Mouse (Mus musculus): ENCODE data around the gene Pld4. TPM values are rescaled to one million over a fixed set of nuclear protein-coding genes. Genes with fewer than 3 reads are reported as not detected.

Gene Pld4
- polyA plus RNA-seq, 1 experiment from 2014 or later, result 6.4 TPM

DNA sequence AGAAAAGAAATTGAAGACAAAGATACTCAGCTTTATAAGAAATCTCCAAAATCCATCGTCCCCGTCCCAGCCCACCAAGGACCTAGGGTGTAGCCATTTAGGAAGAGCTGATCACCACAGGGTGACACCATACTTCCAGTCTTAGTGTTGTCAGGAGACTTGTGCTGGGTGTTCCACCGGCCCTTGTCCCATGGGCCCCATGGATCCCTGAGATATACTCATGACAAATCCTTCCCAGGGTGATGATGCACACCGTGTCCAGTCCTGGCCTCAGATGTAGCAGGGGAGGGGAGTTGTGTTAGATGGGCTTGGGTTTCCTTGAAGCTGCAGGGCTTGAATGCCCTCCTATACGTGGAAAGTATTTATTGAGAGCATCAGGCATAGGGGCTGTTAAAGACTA is 2.6 kb upstream of the Pld4 start:
- H3K27me3 ChIP-seq, result no peaks in the 10 kb centered on the region
- H3K36me3 ChIP-seq, result no peaks in the 10 kb centered on the region
- no peak overlapping the region for H3K9ac ChIP-seq (replicated peaks)
- 0 out of 2 replicates have a peak, but pooled peaks cover 3% of the 10 kb centered on the region for H3K9me3 ChIP-seq
- 88% methylated on average over 5 of the region's 5 CpGs for WGBS
- H3K4me1 ChIP-seq (replicated peaks), result no peaks in the 10 kb centered on the region
- H3K27ac ChIP-seq, result no peak overlapping the region
- ATAC-seq, result no peak
- no peak overlapping the region for H3K4me3 ChIP-seq (replicated peaks)
- H3K4me2 ChIP-seq (replicated peaks), result no peak overlapping the region

DNA sequence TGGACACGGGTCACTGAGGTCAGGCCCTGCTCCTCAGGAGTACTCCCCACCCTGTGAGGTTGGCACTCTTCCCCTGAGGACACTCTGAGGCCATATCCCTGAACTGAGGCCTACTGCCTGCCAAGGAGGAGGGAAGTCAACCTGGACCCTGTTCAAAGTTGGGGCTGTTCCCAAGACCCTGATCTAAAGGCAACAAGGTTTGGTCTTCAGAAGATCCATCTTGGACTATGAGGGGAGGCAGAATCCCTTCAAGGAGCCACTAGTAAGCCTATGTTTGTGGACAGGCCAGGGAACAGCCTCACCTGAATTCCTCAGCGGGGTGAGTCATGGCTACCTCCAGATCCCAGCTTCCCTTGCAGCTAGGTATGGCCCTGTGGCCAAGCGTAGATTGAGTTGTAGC is 984 bp upstream of the Pld4 start:
- Histone ChIP-seq H3K36me3 (no peaks in the 10 kb centered on the region), H3K4me3 (replicated peaks) (no peak overlapping the region), H3K4me2 (replicated peaks) (no peak overlapping the region), H3K4me1 (replicated peaks) (no peaks in the 10 kb centered on the region), H3K9ac (replicated peaks) (no peak overlapping the region), H3K9me3 (0 out of 2 replicates have a peak, but pooled peaks cover 3% of the 10 kb centered on the region), H3K27ac (no peak overlapping the region), H3K27me3 (no peaks in the 10 kb centered on the region)
- 78% methylated on average over 3 of the region's 3 CpGs for WGBS
- ATAC-seq, result no peak

DNA sequence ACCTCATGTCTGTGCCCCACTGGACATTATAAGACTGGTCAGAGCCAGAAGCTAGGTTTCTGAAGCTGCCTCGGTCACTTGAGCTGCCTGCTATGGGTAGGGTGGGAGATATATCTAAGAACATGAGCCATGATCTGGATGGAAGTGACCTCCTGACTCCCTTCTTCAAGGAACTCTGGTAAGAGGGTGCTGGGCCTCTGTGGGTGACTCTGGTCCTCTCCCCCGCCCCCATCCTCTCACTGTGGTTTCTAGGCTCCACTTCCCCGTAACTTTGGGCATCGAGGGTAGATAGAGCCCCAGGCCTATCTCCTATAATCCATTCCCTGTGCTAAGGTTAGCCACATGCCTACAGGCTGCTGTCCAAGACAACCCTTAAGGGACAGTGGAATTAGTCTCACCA is 956 bp downstream of the Pld4 start:
- 92% methylated on average over 4 of the region's 4 CpGs for WGBS
- H3K27ac ChIP-seq, result no peak overlapping the region
- no peak overlapping the region for H3K4me2 ChIP-seq (replicated peaks)
- H3K4me1 ChIP-seq (replicated peaks), result no peaks in the 10 kb centered on the region
- no peak overlapping the region for H3K9ac ChIP-seq (replicated peaks)
- no peak overlapping the region for H3K4me3 ChIP-seq (replicated peaks)
- H3K27me3 ChIP-seq, result no peaks in the 10 kb centered on the region
- H3K36me3 ChIP-seq, result no peaks in the 10 kb centered on the region
- H3K9me3 ChIP-seq, result 0 out of 2 replicates have a peak, but pooled peaks cover 3% of the 10 kb centered on the region
- no peak for ATAC-seq

DNA sequence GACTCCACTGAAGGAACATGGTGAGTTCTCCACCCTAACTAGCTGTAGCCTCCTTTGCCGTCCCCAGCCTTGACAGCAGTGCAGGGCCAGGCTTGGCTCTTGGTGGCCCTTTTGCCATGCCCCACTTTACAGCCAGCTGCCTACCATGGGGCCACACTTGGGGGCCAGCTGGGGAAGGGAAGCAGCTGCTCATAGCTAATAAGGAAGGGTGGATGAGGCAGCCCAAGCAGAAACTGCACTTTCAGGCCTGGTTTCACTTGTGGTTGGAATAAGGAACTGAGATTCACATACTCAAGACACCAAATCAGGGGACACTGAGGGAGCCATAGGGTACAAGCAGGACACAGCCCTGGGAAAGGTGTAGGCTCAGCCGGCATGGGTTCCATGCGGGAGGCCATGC is 1.6 kb downstream of the Pld4 start:
- no peak for ATAC-seq
- no peak overlapping the region for H3K9ac ChIP-seq (replicated peaks)
- H3K27me3 ChIP-seq, result no peaks in the 10 kb centered on the region
- H3K4me1 ChIP-seq (replicated peaks), result no peaks in the 10 kb centered on the region
- H3K4me2 ChIP-seq (replicated peaks), result no peak overlapping the region
- H3K27ac ChIP-seq, result no peak overlapping the region
- H3K36me3 ChIP-seq, result no peaks in the 10 kb centered on the region
- H3K4me3 ChIP-seq (replicated peaks), result no peak overlapping the region
- 84% methylated on average over 3 of the region's 3 CpGs for WGBS
- H3K9me3 ChIP-seq, result no peaks in the 10 kb centered on the region

DNA sequence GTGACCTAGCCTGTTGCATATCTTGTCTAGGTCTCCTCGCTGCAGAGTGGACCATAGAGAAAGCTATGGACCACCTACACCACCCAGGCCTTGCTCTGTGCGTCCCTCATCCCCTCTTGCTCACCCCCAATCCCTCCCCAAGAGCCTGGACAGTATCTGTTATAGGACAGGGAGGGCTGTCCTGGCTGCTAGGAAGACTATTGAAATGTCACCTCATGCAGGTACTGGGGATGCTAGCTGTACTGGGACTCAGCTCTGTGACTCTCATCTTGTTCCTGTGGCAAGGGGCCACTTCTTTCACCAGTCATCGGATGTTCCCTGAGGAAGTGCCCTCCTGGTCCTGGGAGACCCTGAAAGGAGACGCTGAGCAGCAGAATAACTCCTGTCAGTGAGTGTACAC is 2.7 kb downstream of the Pld4 start:
- WGBS, result 81% methylated on average over 4 of the region's 4 CpGs
- no peaks in the 10 kb centered on the region for H3K4me1 ChIP-seq (replicated peaks)

DNA sequence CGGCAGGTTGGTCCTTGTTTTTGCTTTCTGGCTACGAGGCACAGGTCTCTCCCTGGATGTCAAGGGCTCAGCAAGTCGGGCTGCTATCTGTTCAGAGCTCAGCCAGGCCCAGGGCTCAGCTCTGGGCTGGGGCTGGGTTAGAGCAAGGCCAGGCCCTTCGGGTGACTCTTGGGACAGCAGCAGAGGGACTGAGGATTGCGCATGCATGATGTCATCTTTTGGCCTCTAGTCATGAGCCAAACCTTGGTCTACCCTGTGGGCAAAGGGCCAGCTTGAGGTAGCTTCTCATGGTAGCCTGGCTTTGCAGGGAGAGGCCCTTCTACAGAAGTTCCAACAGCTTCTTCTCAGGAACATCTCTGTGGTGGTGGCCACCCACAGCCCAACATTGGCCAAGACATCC is 3.7 kb downstream of the Pld4 start:
- no peaks in the 10 kb centered on the region for H3K27me3 ChIP-seq
- WGBS, result 86% methylated on average over 5 of the region's 5 CpGs

More for the DNA sequence above, 2.7 kb downstream of the Pld4 start:
- H3K9ac ChIP-seq (replicated peaks), result no peak overlapping the region
- H3K4me2 ChIP-seq (replicated peaks), result no peak overlapping the region
- no peaks in the 10 kb centered on the region for H3K27me3 ChIP-seq
- no peak for ATAC-seq
- H3K27ac ChIP-seq, result no peak overlapping the region
- H3K9me3 ChIP-seq, result no peaks in the 10 kb centered on the region
- H3K4me3 ChIP-seq (replicated peaks), result no peak overlapping the region
- no peaks in the 10 kb centered on the region for H3K36me3 ChIP-seq

DNA sequence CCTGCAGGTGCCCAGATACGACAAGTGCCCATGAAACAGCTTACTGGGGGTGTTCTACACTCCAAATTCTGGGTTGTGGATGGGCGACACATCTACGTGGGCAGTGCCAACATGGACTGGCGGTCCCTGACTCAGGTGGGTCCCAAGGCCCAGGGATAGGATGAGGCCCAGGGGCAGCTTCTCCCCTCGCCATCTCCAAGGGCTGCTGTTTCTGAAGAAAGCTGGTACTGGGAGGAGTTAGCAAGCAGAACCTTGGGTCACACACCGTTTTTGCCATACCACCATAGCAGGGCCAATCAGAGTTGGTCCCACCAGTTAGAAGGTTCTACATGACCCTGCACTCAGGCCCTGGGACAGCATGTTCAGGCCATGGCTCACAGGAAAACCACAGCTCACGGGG is 4.5 kb downstream of the Pld4 start:
- no peak overlapping the region for H3K4me2 ChIP-seq (replicated peaks)
- no peak overlapping the region for H3K27ac ChIP-seq
- H3K36me3 ChIP-seq, result no peaks in the 10 kb centered on the region
- H3K27me3 ChIP-seq, result no peaks in the 10 kb centered on the region
- H3K4me1 ChIP-seq (replicated peaks), result no peaks in the 10 kb centered on the region
- no peak overlapping the region for H3K4me3 ChIP-seq (replicated peaks)
- no peaks in the 10 kb centered on the region for H3K9me3 ChIP-seq
- no peak for ATAC-seq
- H3K9ac ChIP-seq (replicated peaks), result no peak overlapping the region
- WGBS, result 84% methylated on average over 7 of the region's 7 CpGs

More for the DNA sequence above, 3.7 kb downstream of the Pld4 start:
- Histone ChIP-seq H3K9ac (replicated peaks) (no peak overlapping the region), H3K27ac (no peak overlapping the region), H3K9me3 (no peaks in the 10 kb centered on the region), H3K4me2 (replicated peaks) (no peak overlapping the region), H3K4me1 (replicated peaks) (no peaks in the 10 kb centered on the region), H3K36me3 (no peaks in the 10 kb centered on the region), H3K4me3 (replicated peaks) (no peak overlapping the region)
- ATAC-seq, result no peak

DNA sequence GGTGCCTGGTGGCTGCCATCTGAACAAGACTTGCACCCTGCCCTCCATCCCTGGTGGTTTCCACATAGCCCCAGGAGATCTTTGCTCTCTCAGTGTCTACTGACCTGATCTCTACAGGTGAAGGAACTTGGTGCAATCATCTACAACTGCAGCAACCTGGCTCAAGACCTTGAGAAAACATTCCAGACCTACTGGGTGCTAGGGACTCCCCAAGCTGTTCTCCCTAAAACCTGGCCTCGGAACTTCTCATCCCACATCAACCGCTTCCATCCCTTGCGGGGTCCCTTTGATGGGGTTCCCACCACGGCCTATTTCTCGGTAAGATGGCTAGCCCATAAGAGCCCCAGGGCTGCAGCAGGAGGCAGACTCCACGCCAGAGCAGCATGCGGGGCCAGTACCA is 6.1 kb downstream of the Pld4 start:
- Histone ChIP-seq H3K9ac (replicated peaks) (no peak overlapping the region), H3K4me1 (replicated peaks) (no peaks in the 10 kb centered on the region), H3K9me3 (no peaks in the 10 kb centered on the region), H3K4me2 (replicated peaks) (no peak overlapping the region), H3K4me3 (replicated peaks) (no peak overlapping the region), H3K27me3 (no peaks in the 10 kb centered on the region), H3K36me3 (no peaks in the 10 kb centered on the region), H3K27ac (no peak overlapping the region)
- WGBS, result 90% methylated on average over 7 of the region's 7 CpGs
- ATAC-seq, result no peak

DNA sequence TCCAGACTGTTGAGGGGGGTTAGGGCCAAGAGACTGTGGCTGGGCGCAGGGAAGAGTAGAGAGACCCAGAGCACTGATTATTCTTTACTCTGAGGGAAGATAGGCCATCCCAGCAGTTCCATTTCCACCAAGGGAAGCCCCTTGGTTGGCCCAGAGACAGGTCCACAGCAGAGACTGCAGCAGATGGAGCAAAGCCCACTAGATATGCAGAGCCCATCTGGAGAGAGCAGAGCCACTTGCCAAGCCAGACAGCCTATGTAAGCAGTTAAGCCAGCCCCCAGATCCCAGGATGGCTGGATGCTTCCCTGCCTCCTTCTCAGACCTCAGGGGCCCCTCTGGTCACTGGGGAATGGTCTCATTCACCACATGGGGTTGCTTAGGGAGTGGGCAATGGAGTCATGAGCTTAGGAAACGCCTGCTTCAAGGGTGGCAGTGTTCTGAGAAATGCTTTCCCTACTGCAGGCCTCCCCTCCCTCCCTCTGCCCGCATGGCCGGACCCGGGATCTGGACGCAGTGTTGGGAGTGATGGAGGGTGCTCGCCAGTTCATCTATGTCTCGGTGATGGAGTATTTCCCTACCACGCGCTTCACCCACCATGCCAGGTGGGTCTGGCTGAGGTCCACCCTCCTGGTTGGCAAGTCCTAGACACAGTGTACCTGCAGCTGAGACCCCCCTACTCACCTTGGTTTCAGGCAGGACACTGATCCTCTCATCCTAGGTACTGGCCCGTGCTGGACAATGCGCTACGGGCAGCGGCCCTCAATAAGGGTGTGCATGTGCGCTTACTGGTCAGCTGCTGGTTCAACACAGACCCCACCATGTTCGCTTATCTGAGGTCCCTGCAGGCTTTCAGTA is 6.8 kb downstream of the Pld4 start:
- Histone ChIP-seq H3K9ac (replicated peaks) (no peak overlapping the region), H3K9me3 (no peaks in the 10 kb centered on the region), H3K36me3 (no peaks in the 10 kb centered on the region), H3K4me1 (replicated peaks) (no peaks in the 10 kb centered on the region), H3K27ac (no peak overlapping the region), H3K27me3 (no peaks in the 10 kb centered on the region), H3K4me2 (replicated peaks) (no peak overlapping the region), H3K4me3 (replicated peaks) (no peak overlapping the region)
- ATAC-seq, result no peak
- 91% methylated on average over 16 of the region's 16 CpGs for WGBS

DNA sequence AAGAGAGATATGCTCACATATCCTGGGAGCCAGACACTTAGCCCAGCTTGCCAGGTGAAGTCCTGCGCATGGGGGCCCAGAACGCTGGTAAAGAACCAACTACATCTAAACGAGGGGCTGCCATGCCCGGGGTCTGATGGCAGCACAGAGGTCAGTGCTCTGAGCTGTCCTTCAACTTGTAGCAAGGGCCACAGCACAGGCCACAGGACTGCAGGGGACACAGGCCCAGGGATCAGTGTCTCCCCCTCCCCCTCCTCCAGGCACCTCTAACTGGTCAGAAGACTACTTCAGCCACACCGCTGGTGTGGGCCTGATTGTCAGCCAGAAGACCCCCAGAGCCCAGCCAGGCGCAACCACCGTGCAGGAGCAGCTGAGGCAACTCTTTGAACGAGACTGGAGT is 7.7 kb downstream of the Pld4 start:
- no peak overlapping the region for H3K4me2 ChIP-seq (replicated peaks)
- H3K36me3 ChIP-seq, result no peaks in the 10 kb centered on the region
- WGBS, result 91% methylated on average over 8 of the region's 8 CpGs
- H3K4me3 ChIP-seq (replicated peaks), result no peak overlapping the region
- no peaks in the 10 kb centered on the region for H3K9me3 ChIP-seq
- no peak overlapping the region for H3K27ac ChIP-seq
- no peak overlapping the region for H3K9ac ChIP-seq (replicated peaks)
- ATAC-seq, result no peak
- no peaks in the 10 kb centered on the region for H3K4me1 ChIP-seq (replicated peaks)
- H3K27me3 ChIP-seq, result no peaks in the 10 kb centered on the region

DNA sequence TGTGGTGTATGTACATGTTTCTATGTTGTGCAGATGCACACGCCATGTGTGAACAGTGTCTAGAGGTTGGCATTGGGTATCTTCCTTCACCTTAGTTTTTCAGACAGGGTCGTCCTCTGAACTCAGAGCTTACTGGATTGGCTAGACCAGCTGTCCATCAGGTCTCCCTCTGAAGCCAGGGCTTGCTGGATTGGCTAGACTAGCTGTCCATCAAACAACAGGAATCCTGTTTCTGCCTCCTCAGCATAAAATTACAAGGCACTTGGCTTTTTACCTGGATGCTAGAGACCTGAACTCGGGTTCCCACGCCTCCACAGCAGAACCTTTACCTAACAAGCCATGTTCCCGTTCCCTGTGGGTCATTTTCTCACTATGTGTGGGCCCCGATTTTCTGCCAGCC is 8.6 kb downstream of the Pld4 start:
- H3K4me1 ChIP-seq (replicated peaks), result no peaks in the 10 kb centered on the region
- no peak for ATAC-seq
- no peak overlapping the region for H3K4me2 ChIP-seq (replicated peaks)
- H3K36me3 ChIP-seq, result no peaks in the 10 kb centered on the region
- H3K27ac ChIP-seq, result no peak overlapping the region
- 87% methylated on average over 6 of the region's 6 CpGs for WGBS
- H3K27me3 ChIP-seq, result no peaks in the 10 kb centered on the region
- H3K4me3 ChIP-seq (replicated peaks), result no peak overlapping the region
- no peaks in the 10 kb centered on the region for H3K9me3 ChIP-seq
- H3K9ac ChIP-seq (replicated peaks), result no peak overlapping the region

DNA sequence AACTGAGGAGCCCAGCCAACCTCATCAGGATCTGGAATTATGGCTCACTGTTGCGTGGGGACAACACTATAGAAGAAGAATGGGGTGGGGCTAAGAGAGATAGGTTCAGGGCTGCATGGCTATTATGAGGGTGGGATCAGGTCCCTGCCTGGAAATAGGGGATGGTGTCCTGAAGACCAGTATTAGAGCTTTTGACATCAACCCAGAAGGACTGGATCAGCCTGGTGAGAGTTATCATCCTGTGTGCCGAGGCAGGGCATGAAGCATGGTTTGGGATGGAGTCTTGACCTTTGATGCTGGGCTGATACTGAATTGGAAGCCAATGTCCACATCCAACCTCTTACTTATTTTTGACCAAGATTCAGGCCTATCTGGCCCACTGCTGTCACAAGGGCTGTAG is 9.3 kb downstream of the Pld4 start:
- Histone ChIP-seq H3K4me2 (replicated peaks) (no peak overlapping the region), H3K4me3 (replicated peaks) (no peak overlapping the region), H3K27me3 (no peaks in the 10 kb centered on the region), H3K27ac (no peak overlapping the region), H3K36me3 (no peaks in the 10 kb centered on the region), H3K4me1 (replicated peaks) (no peaks in the 10 kb centered on the region), H3K9me3 (no peaks in the 10 kb centered on the region), H3K9ac (replicated peaks) (no peak overlapping the region)
- ATAC-seq, result no peak
- WGBS, result 82% methylated on average over 2 of the region's 2 CpGs

DNA sequence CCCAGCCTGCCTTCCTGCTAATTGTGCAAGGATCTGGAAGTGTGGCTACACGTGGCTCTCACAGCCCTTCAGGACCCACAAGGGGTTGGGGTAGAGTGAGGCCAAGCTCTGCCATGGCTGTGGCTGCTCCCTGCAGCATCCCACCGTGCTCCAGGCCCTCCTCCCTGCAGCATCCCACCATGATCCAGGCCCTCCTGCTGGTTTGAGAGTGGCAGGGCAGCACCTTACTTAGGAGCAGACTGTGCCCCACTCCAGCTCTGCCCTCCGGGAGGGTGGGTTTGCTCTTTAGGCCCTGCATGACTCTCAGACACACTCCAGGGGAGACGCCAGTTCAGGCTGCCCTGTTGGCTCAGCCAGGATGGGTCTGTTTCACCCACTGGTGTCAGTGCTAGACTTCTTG is 9.9 kb downstream of the Pld4 start:
- Histone ChIP-seq H3K9ac (replicated peaks) (no peak overlapping the region), H3K27me3 (no peaks in the 10 kb centered on the region), H3K4me2 (replicated peaks) (no peak overlapping the region), H3K9me3 (peaks cover 6% of the 10 kb centered on the region), H3K4me3 (replicated peaks) (no peak overlapping the region), H3K36me3 (no peaks in the 10 kb centered on the region), H3K27ac (no peak overlapping the region), H3K4me1 (replicated peaks) (no peaks in the 10 kb centered on the region)
- 80% methylated on average over 4 of the region's 4 CpGs for WGBS
- ATAC-seq, result no peak
